Mouse (Mus musculus) stomach, postnatal 0 days (tissue): ENCODE measurements at regions not wholly inside any gene's neighbourhood (a gene's known extent, or its start where the extent isn't known, plus 50 kb on each side); places are given as distances from the start of the nearest gene placed in this dataset.

ENCODE experiments used
- CTCF ChIP-seq: IDR thresholded peaks from 2 replicates; pipeline ENCODE4 v1.5.1; 2016; ENCODE audit warnings: antibody characterized with exemption, low read depth, mild to moderate bottlenecking, moderate library complexity
- EP300 ChIP-seq: optimal IDR thresholded peaks from 2 replicates; pipeline ENCODE3; 2016; ENCODE audit warnings: antibody characterized with exemption

- no peak for TF ChIP-seq CTCF
- no peak for TF ChIP-seq EP300
Measured at GRCm38 (mm10) chr3:31440282-31440681, 130.1 kb upstream of the Slc7a14 start.
